Mouse (Mus musculus): ENCODE results near the gene Ptprn2.

GRCm38 (mm10) chr12:117157660-117158386 is 672.3 kb downstream of the Ptprn2 start:
- TF ChIP-seq CTCF (IDR thresholded peaks at IDR 0.05; ENCODE audit: low read depth, low read length) (no peak), TAL1 (conservative IDR thresholded peaks at IDR 0.05; ENCODE audit: low read depth, low read length) (no peak), GATA1 (IDR thresholded peaks at IDR 0.05; ENCODE audit: borderline replicate concordance, low read length) (no peak), POLR2AphosphoS5 (IDR thresholded peaks at IDR 0.05; ENCODE audit: insufficient replicate concordance, low read depth, low read length) (no peak), GATA2 (IDR thresholded peaks at IDR 0.05; ENCODE audit: borderline replicate concordance, low read depth, low read length) (no peak)
